Mouse (Mus musculus): ENCODE data around the gene Med22.

Med22 gene

DNA sequence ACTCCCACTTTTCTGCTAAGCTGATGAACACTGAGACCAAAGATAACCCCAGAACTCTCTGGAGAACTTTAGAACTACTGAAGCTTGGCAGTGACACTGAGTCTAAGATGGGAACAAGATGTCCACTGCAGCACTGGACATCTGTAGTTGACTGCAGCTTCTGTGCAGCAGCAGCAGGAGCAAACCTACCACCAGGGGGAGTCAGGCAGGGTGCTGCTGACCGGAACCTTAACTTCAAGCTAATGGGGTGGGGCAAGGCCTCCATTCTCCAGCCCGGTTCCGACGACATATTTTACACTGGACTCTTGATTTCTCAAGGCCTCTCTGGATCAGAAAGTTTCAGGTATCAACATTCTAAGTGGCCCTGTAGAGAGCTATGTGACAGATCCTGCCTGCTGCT, 3.4 kb downstream of the Med22 start:
- TF ChIP-seq GATA4 (IDR thresholded peaks at IDR 0.05; ENCODE audit: insufficient replicate concordance, low read length), result no peak

DNA sequence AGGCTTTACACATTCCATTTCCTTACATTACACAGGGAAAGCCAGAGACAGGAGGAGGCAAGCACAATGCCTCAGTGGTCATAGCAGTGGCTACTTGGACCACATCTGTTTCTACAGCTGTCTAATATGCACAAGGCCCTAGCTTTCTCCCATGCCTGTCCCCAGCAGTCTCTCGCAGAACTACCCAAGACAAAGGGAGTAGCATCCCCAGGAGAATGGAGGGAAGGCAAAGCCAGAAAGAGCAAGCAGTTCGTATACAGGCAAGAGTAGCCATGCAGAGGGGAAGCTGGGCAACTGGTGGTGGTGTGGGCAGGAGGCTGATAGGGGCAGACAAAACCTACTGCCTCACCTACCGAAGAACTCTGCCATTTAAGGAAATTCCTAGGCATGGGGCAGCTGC, 4.0 kb downstream of the Med22 start:
- no peak for TF ChIP-seq GATA4 (IDR thresholded peaks at IDR 0.05; ENCODE audit: insufficient replicate concordance, low read length)

DNA sequence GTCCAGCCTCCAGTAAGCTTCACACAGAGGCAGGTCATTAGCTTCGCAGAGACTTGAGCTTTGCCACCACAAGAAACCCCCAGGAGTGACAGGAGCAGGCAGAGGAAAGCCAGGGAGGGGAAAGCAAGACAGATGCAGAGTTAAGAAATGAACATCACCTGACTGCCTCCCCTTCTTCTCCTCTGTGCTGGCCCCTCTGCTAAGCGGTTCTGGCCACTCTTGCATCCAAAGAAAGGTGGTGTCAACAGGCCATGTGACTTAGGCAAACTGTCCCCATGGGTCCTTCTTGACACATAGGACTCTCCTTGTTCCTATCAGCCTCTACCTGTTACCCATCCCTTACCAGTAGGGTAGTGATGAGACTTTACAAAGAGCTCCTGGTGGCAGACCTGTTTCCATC, 4.5 kb downstream of the Med22 start:
- no peak for TF ChIP-seq GATA4 (IDR thresholded peaks at IDR 0.05; ENCODE audit: insufficient replicate concordance, low read length)

DNA sequence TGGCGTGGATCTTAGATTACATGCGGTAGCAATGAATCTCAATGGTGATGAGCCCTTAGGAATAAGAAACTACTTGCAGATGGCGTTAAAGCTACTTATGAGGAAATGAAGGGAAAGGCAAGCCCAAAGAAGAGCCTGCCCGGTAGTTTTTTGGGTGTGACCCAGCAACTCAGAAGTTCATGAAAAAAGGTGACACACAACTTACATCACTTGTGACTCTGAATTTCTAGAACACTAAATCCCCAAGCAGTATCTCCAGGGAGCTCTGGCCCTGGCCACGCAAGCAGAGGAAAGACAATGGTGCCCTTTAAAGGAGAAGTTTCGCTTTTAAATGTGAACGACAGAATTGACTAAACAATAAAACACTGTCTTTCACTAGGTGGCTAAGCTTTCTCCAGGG, 7.2 kb downstream of the Med22 start:
- no peak for TF ChIP-seq GATA4 (IDR thresholded peaks at IDR 0.05; ENCODE audit: insufficient replicate concordance, low read length)

DNA sequence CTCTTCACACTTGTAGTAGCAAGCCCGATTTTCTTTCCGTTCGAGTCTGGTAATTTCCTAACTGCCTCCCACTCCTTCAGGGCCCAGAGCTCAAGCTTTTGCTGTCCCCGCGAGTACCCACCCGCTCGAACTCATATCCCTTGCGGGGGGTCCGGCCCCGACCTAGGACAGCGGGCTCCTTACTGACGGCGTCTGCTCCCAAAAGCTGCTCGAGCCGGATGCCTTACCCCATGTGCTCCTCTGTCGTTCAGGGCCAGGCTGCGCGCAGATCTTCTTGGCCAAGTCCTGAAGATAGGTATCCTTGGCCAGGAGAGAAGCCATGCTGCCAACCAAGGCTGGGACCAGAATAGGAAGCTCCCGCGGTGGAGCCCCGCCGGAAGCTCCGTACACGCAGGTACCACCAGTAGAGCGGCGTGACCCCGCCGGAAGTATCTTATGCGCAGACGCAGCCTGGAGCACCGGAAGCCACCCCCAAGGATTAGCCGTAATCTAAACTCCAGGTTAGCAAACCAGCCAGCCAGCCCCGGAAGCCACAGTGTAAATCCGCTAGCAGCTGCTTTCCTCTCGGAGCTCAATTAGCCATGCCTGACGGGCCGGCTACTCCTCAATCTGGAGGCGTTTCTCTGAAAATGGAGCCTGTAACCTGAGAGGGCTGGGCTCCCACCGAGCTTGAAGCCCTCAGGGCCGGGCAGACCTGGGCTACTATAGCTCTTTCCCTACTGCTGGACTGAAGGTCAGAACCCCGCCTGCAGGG, 7.8 kb downstream of the Med22 start, which contains the start of gene Surf6:
Surf6 (minus strand) TSS at position 413 of the 754 bp plus-strand sequence.
- TF ChIP-seq GATA4 (IDR thresholded peaks at IDR 0.05; ENCODE audit: insufficient replicate concordance, low read length), result peak; percentile 70; the same call in 1 of the 2 replicates

DNA sequence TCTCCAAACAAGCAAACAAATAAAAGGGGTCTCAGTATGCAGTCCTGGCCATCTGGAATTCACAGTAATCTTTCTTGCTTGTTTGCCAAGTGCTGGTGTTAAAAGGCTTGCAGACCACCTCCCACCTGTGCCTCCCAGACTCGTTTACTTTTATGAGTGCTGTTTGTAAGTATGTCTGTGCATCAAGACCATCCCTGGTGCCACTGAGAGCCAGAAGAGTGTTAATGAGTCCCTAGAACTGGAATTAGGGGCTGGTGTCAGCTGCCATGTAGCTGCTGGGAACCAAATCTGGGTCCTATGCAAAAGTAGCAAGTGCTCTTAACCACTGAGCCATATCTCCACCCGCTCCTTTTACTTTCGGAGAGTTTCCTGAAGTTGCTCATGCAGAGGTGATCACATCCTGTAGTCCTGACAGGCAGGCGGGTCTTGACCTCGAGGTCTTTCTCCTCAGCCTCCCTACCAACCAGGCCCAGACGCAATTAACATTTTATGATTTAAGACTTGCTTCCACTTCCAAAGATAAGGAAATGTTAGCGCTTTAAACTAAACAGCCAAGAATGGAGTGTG, 8.6 kb downstream of the Med22 start:
- no peak for TF ChIP-seq GATA4 (IDR thresholded peaks at IDR 0.05; ENCODE audit: insufficient replicate concordance, low read length)

DNA sequence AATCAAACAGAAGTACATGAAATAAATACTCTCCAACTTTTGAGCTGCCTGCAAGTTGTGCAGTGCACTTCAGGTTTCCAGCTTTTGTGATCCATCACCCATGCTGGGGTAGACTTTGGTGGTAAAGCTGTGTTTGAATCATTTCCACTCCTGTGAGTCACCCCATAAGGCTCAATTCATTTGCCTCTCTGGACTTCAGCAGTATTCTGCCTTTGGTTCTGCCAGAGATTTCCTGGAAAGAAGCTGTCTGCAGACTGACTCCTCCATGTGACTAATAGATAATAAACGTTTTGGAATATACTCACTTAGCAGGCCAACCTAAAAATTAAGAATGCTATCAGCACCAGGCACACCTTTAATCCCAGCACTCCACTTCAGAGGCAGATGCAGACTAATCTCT, 9.7 kb downstream of the Med22 start:
- no peak for TF ChIP-seq GATA4 (IDR thresholded peaks at IDR 0.05; ENCODE audit: insufficient replicate concordance, low read length)

DNA sequence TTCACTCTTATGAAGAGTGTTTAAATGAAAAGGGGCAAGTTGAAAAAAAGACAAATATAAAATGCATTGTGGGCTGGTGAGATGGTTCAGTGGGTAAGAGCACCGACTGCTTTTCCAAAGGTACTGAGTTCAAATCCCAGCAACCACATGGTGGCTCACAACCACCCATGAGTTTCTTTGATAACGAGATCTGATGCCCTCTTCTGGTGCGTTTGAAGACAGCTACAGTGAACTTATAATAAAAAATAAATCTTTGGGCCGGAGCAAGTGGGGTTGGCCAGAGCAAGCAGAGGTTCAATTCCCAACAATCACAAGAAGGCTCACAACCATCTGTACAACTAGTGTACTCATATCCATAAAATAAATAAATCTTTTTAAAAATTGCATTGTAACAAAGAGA, 14.6 kb downstream of the Med22 start:
- TF ChIP-seq GATA4 (IDR thresholded peaks at IDR 0.05; ENCODE audit: insufficient replicate concordance, low read length), result no peak

DNA sequence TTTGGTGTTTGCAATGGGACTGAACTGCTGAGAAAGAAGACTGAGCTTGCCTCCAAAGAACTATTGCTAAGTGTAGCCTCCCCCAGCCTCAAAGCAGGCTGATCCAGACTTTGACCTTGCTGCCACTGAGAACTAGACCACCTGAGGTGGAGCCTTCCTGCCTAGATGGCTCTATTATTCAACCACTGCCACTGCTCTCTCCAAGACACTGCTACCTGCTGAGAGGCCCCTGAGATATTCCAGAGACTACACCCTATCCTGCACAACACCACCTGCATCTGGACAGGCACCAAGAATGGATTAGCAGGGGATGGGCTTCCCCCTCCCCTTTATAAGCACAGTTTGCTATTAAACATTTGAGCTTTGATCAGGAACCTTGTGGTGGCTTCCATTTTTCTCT, 31.9 kb downstream of the Med22 start:
- no peak for TF ChIP-seq GATA4 (IDR thresholded peaks at IDR 0.05; ENCODE audit: insufficient replicate concordance, low read length)

DNA sequence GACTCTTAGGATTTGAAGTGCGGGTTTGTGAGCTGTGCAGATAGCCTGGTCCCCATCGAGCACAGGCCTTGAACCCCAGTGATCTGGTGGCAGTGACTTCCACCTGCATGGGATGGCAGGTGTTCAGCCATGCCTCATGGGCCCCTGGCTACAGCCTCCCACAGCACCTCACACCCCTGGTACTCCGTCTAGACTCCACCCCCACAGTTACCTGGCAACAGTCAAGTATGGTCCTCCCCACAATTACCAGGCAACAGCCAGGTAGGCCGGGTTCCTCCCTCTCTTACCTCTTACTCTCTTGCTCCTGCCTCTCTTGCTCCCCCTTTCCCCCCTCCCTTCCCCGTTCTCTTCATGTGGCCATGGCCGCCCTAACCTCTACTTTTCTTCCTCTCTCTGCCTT, 39.8 kb downstream of the Med22 start:
- TF ChIP-seq GATA4 (IDR thresholded peaks at IDR 0.05; ENCODE audit: insufficient replicate concordance, low read length), result no peak

DNA sequence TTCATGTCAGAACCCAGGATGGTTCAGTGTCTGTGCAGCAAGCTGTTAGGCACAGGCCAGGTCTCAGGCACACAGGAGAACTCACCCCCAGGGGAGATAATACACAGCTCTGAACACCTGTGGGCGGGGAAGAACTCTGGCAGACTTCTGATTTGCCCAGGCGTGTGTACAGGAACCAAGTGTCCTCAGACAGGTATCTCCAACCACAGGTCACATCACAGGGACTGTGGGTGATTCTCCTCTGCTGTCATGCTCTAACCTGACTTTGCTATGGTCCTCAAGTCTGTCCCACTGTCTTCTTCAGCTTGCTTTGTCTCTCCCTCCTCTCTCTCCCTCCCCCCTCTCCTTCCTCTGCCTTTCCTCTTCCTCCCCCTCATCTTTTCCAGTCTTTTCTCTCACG, 45.6 kb downstream of the Med22 start, which contains the start of gene Abo:
Abo (minus strand) TSS at position 101 of the 400 bp plus-strand sequence.
- no peak for TF ChIP-seq GATA4 (IDR thresholded peaks at IDR 0.05; ENCODE audit: insufficient replicate concordance, low read length)

DNA sequence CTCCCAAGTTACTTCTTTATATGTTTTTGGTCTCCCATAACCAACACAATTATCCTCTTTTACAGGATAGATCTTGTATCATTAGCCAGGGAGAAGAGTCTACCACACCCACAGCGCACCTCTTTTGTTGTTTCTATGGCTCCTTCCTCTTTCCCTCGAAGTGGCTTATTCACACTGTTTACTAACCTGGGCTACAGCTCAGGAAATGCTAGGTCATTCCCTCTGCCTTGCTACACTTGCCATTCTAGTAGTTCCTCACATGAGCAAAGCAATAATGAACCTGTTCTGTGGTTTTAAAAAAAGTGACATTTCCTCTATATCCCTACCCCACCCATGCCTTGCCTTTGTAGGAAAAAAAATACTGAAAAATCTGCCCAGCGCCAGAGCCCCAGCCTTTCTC, 47.6 kb downstream of the Med22 start:
- no peak for TF ChIP-seq GATA4 (IDR thresholded peaks at IDR 0.05; ENCODE audit: insufficient replicate concordance, low read length)

Measured in liver, adult (tissue).